Mouse (Mus musculus): ENCODE measurements at regions not wholly inside any gene's neighbourhood (a gene's known extent, or its start where the extent isn't known, plus 50 kb on each side); places are given as distances from the start of the nearest gene placed in this dataset.
A peak's percentile ranks its signal among the peaks of the same experiment; 100 is the strongest.

DNA sequence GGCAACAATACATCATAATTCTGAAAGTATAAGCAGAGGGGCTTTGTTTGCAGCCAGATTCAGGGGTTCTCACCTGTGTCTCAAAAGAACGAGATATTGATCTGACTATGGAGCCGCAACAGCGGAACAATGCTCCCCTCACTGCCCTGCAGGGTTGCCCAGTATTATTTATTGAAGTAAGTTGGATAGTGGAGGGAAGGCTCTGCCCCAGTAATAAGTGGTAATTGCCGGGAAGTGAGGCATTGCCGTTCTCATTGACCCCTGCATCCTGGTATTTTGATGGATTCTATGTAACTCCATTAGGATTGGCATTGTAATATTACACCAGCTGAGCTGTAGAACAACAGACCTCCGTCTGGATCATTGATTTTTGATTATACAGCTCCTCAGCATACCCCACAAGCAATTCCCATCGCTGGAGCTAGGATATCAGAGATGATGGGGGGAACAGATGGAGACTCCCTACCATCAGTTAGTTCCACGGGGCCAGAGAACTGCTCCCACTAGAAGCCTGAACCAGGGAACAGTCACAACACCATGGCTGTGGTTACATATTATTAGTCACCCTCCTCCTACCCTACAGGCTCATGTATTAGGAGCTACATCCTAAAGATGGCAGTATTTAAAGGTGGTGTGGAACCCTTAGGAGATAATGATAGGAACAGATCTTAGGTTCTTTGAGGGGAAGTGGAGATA, 572.0 kb upstream of the Sall1 start:
- no peak for TF ChIP-seq POLR2A (IDR thresholded peaks at IDR 0.05; ENCODE audit: borderline replicate concordance, extremely low read depth, insufficient read depth, insufficient read length)
- no peaks in the 10 kb centered on the region for H3K36me3 ChIP-seq (ENCODE audit: control insufficient read depth, insufficient read depth, low read length)
- no peaks in the 10 kb centered on the region for H3K4me1 ChIP-seq (ENCODE audit: control insufficient read depth, insufficient read depth, low read length)
- ATAC-seq (ENCODE audit: low FRiP score, low read depth) (no peak), DNase-seq (ENCODE audit: low spot score) (no peak)
- H3K4me2 ChIP-seq (replicated peaks; ENCODE audit: low read depth, low read length, severe bottlenecking): no peak overlapping the region
- no peak overlapping the region for H3K9ac ChIP-seq (ENCODE audit: low read depth, low read length, severe bottlenecking)
- H3K27me3 ChIP-seq (ENCODE audit: control insufficient read depth, insufficient read depth, low read length): peaks cover 12% of the 10 kb centered on the region; the same call in 1 of the 2 replicates
- no peak overlapping the region for H3K27ac ChIP-seq (replicated peaks; ENCODE audit: low read depth, low read length)
- 0 out of 2 replicates have a peak, but pooled peaks cover 5% of the 10 kb centered on the region for H3K9me3 ChIP-seq (ENCODE audit: control insufficient read depth, low read length)
- H3K4me3 ChIP-seq (replicated peaks; ENCODE audit: low read length): no peak overlapping the region
- 58% methylated on average over 8 of the region's 8 CpGs for WGBS

DNA sequence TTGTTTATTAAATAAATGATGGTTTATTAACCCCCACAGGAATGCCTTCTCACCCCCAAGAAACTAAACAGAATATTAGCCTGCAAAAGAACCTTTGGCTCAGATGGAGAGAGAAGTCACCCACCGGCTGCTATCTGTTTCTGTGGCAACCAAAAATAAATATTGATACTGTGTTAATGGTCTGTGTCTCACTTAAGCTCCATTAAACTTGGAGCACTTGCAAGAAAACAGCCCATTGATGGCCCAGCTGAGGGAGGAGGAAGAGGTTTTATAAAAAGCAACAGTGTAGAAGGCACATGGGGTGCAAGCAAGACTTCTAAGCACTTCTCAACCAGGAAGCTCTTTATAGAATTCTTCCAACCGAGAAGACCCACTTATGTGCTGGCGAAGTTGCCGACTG, 565.1 kb upstream of the Sall1 start:
- Histone ChIP-seq H3K9ac (ENCODE audit: low read depth, low read length, severe bottlenecking) (no peak overlapping the region), H3K9me3 (ENCODE audit: control insufficient read depth, low read length) (peaks cover 9% of the 10 kb centered on the region; the same call in 1 of the 2 replicates), H3K27ac (replicated peaks; ENCODE audit: low read depth, low read length) (no peak overlapping the region), H3K36me3 (ENCODE audit: control insufficient read depth, insufficient read depth, low read length) (no peaks in the 10 kb centered on the region), H3K4me1 (ENCODE audit: control insufficient read depth, insufficient read depth, low read length) (no peaks in the 10 kb centered on the region), H3K4me2 (replicated peaks; ENCODE audit: low read depth, low read length, severe bottlenecking) (no peak overlapping the region), H3K4me3 (replicated peaks; ENCODE audit: low read length) (no peak overlapping the region), H3K27me3 (ENCODE audit: control insufficient read depth, insufficient read depth, low read length) (no peaks in the 10 kb centered on the region)
- ATAC-seq (ENCODE audit: low FRiP score, low read depth): no peak
- DNase-seq (ENCODE audit: low spot score): no peak
- no peak for TF ChIP-seq POLR2A (IDR thresholded peaks at IDR 0.05; ENCODE audit: borderline replicate concordance, extremely low read depth, insufficient read depth, insufficient read length)
- WGBS: 56% methylated on average over 4 of the region's 4 CpGs

GRCm38 (mm10) chr8:89605905-89606468, 562.0 kb upstream of the Sall1 start:
- Histone ChIP-seq H3K4me2 (replicated peaks; ENCODE audit: low read depth, low read length, severe bottlenecking) (no peak overlapping the region), H3K4me1 (ENCODE audit: control insufficient read depth, insufficient read depth, low read length) (no peaks in the 10 kb centered on the region), H3K36me3 (ENCODE audit: control insufficient read depth, insufficient read depth, low read length) (no peaks in the 10 kb centered on the region), H3K4me3 (replicated peaks; ENCODE audit: low read length) (no peak overlapping the region), H3K27me3 (ENCODE audit: control insufficient read depth, insufficient read depth, low read length) (no peaks in the 10 kb centered on the region), H3K27ac (replicated peaks; ENCODE audit: low read depth, low read length) (no peak overlapping the region), H3K9me3 (ENCODE audit: control insufficient read depth, low read length) (peaks cover 4% of the 10 kb centered on the region; the same call in 1 of the 2 replicates), H3K9ac (ENCODE audit: low read depth, low read length, severe bottlenecking) (no peak overlapping the region)
- WGBS: 88% methylated on average over 4 of the region's 4 CpGs
- DNase-seq (ENCODE audit: low spot score): no peak
- no peak for TF ChIP-seq POLR2A (IDR thresholded peaks at IDR 0.05; ENCODE audit: borderline replicate concordance, extremely low read depth, insufficient read depth, insufficient read length)
- ATAC-seq (ENCODE audit: low FRiP score, low read depth): no peak

- H3K4me1 ChIP-seq (ENCODE audit: control insufficient read depth, insufficient read depth, low read length): no peaks in the 10 kb centered on the region
- no peak overlapping the region for H3K4me2 ChIP-seq (replicated peaks; ENCODE audit: low read depth, low read length, severe bottlenecking)
- no peak for TF ChIP-seq POLR2A (IDR thresholded peaks at IDR 0.05; ENCODE audit: borderline replicate concordance, extremely low read depth, insufficient read depth, insufficient read length)
- no peak overlapping the region for H3K27ac ChIP-seq (replicated peaks; ENCODE audit: low read depth, low read length)
- WGBS: 92% methylated on average over 3 of the region's 3 CpGs
- ATAC-seq (ENCODE audit: low FRiP score, low read depth) (no peak), DNase-seq (ENCODE audit: low spot score) (no peak)
- no peak overlapping the region for H3K4me3 ChIP-seq (replicated peaks; ENCODE audit: low read length)
- no peak overlapping the region for H3K9ac ChIP-seq (ENCODE audit: low read depth, low read length, severe bottlenecking)
- H3K27me3 ChIP-seq (ENCODE audit: control insufficient read depth, insufficient read depth, low read length): no peaks in the 10 kb centered on the region
- no peaks in the 10 kb centered on the region for H3K36me3 ChIP-seq (ENCODE audit: control insufficient read depth, insufficient read depth, low read length)
- H3K9me3 ChIP-seq (ENCODE audit: control insufficient read depth, low read length): peaks cover 4% of the 10 kb centered on the region; the same call in 1 of the 2 replicates
Measured at GRCm38 (mm10) chr8:89604461-89604860, 560.5 kb upstream of the Sall1 start.

DNA sequence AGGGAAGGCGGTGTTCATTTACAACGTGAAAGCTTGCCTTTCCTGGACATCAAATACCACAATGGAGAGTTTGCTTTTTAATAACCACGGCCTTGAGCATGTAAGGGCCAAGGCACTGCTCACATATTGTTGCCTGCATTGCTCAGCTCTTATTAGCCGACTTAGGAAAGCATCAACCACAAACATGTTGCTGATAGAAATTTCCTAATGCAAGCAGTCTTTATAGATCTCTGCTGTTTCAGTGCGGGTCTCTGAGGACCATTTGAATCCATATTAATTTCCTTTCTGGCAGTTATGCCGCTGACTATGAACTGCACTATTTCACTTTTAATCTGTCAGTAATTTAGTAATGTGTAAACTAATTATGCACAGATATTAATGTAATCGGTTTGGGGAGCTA, 552.4 kb upstream of the Sall1 start:
- Histone ChIP-seq H3K36me3 (ENCODE audit: control insufficient read depth, insufficient read depth, low read length) (no peaks in the 10 kb centered on the region), H3K27me3 (ENCODE audit: control insufficient read depth, insufficient read depth, low read length) (no peaks in the 10 kb centered on the region), H3K4me2 (replicated peaks; ENCODE audit: low read depth, low read length, severe bottlenecking) (no peak overlapping the region), H3K9ac (ENCODE audit: low read depth, low read length, severe bottlenecking) (no peak overlapping the region), H3K4me1 (ENCODE audit: control insufficient read depth, insufficient read depth, low read length) (no peaks in the 10 kb centered on the region), H3K4me3 (replicated peaks; ENCODE audit: low read length) (no peak overlapping the region), H3K9me3 (ENCODE audit: control insufficient read depth, low read length) (no peaks in the 10 kb centered on the region), H3K27ac (replicated peaks; ENCODE audit: low read depth, low read length) (no peak overlapping the region)
- ATAC-seq (ENCODE audit: low FRiP score, low read depth): no peak
- 34% methylated on average over 7 of the region's 7 CpGs for WGBS
- DNase-seq (ENCODE audit: low spot score): peak; percentile 20
- TF ChIP-seq POLR2A (IDR thresholded peaks at IDR 0.05; ENCODE audit: borderline replicate concordance, extremely low read depth, insufficient read depth, insufficient read length): no peak
